Mouse (Mus musculus) intestine, postnatal 0 days (tissue): ENCODE data around the gene Macrod1. TPM values are rescaled to one million over a fixed set of nuclear protein-coding genes. Genes with fewer than 3 reads are reported as not detected.
"Not testable (repeated sequence)": the region's sequence is repeated elsewhere in the genome, so short reads cannot be mapped to it uniquely, and the experiment has no call there.

Experiments used
- ATAC-seq: fragments of 200-750 bp; cut with Nextera tagmentation; 2 replicates; pipeline ENCODE4 v1.8.0; 2017; ENCODE audit warnings: mild to moderate bottlenecking, moderate TSS enrichment, moderate library complexity
- H3K27ac ChIP-seq: fragments of 300-500 bp; sonication (generic); 2 replicates; pipeline ENCODE4 v1.5.1; 2014; ENCODE audit warnings: mild to moderate bottlenecking, low read depth, low read length, moderate library complexity
- H3K27me3 ChIP-seq: fragments of 300-500 bp; sonication (generic); replicated peaks from 2 replicates; pipeline ENCODE4 v1.6.1; 2014; ENCODE audit warnings: low read length, mixed read lengths; ENCODE audit not compliant: control insufficient read depth, insufficient read depth
- H3K36me3 ChIP-seq: fragments of 300-500 bp; sonication (generic); 2 replicates; pipeline ENCODE4 v1.6.1; 2014; ENCODE audit warnings: mild to moderate bottlenecking, moderate library complexity; ENCODE audit not compliant: control insufficient read depth, insufficient read depth
- H3K4me1 ChIP-seq: fragments of 300-500 bp; sonication (generic); replicated peaks from 2 replicates; pipeline ENCODE4 v1.6.1; 2014; ENCODE audit warnings: antibody characterized with exemption, low read length, mixed read lengths; ENCODE audit not compliant: control insufficient read depth, insufficient read depth
- H3K4me2 ChIP-seq: fragments of 300-500 bp; sonication (generic); replicated peaks from 2 replicates; pipeline ENCODE4 v1.6.1; 2014; ENCODE audit warnings: low read depth, mild to moderate bottlenecking, moderate library complexity
- H3K4me3 ChIP-seq: fragments of 300-500 bp; sonication (generic); 2 replicates; pipeline ENCODE4 v1.5.1; 2014; ENCODE audit warnings: low read depth, low read length
- H3K9ac ChIP-seq: fragments of 300-500 bp; sonication (generic); 2 replicates; pipeline ENCODE4 v1.6.1; 2014; ENCODE audit warnings: mild to moderate bottlenecking, low read depth, low read length
- H3K9me3 ChIP-seq: fragments of 300-500 bp; sonication (generic); 2 replicates; pipeline ENCODE4 v1.6.1; 2016; ENCODE audit warnings: mixed run types; ENCODE audit not compliant: control insufficient read depth
- CTCF ChIP-seq: sonication (generic); IDR thresholded peaks from 2 replicates; pipeline ENCODE4 v1.5.1; 2016; ENCODE audit warnings: low read depth, mild to moderate bottlenecking, control low read depth, antibody characterized with exemption, moderate library complexity
- WGBS: fragments of 180-500 bp; shearing (Covaris S2); extraction: QIAGEN DNeasy Blood & Tissue Kit; methylation state at CpG from one replicate; pipeline ENCODE4 v1.1.7; 2014; 5-methylcytosine and 5-hydroxymethylcytosine counted together
- polyA plus RNA-seq: library from polyadenylated mRNA; unstranded; fragments of >200 nt; fragmentation: Nextera tagmentation; extraction: Ambion mirVana; gene quantifications from 2 replicates; pipeline ENCODE4 v1.2.1, GENCODE M21; 2015

Macrod1 gene
- polyA plus RNA-seq, 1 experiment from 2014 or later, result 15.1 TPM

DNA sequence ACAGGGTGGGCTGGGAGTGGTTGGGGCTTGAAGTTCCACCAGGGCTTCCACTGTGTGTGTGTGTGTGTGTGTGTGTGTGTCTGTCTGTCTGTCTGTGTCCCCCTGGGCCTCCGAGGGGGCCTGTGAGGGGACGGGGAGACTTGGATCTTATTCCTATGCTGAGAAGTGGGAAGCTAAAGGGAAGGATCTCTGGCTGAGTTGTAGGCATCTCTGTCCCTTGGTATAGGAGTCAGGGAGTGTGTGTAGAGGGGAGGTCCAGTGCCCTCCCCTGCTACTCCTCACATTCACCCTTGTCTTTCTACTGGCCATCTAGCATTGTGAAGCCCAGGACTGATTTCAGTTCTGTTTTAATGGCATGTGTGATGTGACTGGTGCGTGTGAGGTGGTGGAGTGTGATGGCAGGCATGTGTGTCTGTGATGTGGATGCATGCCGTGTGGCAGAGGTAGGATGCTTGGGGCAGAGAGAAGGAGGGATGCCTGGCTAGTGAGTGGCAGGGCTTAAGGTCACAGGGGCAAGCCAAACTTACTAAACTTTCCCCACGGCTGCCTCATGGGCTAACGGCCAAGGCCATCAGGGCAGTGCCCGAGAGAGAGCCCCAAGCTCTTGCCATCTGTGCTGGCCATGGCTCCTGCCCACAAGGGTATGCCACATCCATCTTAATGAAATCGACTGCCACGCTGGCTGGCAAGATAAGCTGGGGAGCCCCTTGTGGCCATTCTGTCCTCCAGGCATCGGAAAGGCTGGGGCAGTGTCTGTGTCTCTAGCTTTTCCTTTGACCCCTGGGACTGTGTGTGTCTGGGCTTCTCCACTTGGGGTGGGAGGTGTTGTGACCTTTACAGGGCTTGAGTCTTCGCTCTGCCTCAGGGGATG, 12.3 kb downstream of the Macrod1 start:
- ATAC-seq, result no peak
- Histone ChIP-seq H3K27ac (no peak overlapping the region), H3K27me3 (peaks cover 6% of the 10 kb centered on the region; the same call in 1 of the 2 replicates), H3K9me3 (no peaks in the 10 kb centered on the region), H3K4me1 (0 out of 2 replicates have a peak, but pooled peaks cover 4% of the 10 kb centered on the region), H3K36me3 (no peaks in the 10 kb centered on the region), H3K4me3 (no peak overlapping the region), H3K9ac (no peak overlapping the region), H3K4me2 (no peak overlapping the region)
- WGBS, result 72% methylated on average over 11 of the region's 11 CpGs
- TF ChIP-seq CTCF, result peak; percentile 37

DNA sequence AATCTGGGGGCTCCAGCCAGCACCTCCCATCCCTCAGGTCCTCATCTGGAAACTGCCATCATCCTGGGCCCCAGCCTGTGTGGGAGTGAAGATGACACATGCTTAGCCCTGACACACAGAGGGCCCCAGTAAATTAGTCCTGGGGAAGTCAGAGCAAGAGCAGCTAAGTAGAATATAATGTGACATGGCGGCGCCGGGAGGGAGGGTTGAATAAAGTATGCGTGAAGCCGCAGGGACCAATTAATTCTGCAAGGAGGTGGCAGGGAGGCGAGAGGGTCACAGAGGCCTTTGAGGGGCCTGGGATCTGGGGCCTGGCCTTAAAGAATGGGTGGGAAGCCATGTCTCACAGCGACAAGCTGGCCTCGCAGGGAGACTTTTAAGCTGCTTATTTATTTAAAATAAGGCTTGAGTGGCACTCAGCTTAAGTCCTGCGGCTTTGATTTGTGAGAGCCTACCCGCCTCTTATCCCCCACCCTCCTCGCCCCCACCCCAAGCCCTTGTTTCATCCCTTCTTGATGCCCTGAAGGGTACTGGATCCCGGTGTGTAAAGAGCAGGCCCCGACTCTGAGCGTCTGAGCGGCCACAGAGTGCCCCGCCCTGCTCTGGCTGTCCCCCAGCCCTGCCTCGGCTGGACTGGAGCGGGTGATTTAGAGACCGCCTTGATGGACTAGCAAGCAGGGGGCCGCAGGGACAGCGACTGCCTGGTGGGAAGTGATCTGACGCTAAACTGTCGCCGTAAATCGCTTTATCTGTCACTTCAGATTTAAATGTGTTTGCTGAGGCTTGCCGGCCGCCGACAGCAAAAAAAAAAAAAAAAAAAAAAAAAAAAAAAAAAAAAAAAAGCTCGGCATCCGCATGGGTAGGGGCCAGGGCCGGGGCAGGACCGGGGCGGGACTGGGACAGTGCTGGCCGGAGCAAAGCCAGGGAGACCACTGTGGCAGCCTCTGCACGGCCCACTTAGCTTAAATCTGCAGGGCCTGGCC, 13.5 kb downstream of the Macrod1 start:
- Histone ChIP-seq H3K4me1 (0 out of 2 replicates have a peak, but pooled peaks cover 4% of the 10 kb centered on the region), H3K9me3 (no peaks in the 10 kb centered on the region), H3K4me2 (peak overlapping the region; percentile 38; the same call in 1 of the 2 replicates), H3K9ac (no peak overlapping the region), H3K27me3 (peaks cover 6% of the 10 kb centered on the region; the same call in 1 of the 2 replicates), H3K27ac (no peak overlapping the region), H3K36me3 (no peaks in the 10 kb centered on the region), H3K4me3 (no peak overlapping the region)
- no peak for TF ChIP-seq CTCF
- ATAC-seq, result no peak
- WGBS, result 32% methylated on average over 34 of the region's 35 CpGs

DNA sequence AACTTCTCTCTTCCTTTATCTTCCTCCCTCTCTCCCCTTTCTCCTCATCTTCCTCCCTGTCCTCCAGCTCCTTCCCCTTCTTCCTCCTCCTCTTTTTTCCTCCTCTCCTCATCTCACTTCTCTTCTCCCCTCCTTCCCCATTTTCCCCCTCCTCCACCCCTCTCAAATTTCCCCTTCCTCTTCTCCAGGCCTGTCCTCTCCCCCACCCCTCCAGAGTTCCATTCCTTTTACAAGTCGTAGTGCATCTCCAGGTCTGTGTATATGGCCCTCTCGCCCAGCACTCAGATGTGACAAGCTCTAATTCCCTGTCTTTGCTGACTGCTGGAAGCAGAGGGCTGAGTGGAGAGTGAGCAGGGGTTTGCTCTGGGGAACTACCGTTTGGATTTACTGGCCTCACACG, 14.2 kb downstream of the Macrod1 start:
- Histone ChIP-seq H3K4me3 (no peak overlapping the region), H3K9ac (no peak overlapping the region), H3K27ac (no peak overlapping the region), H3K36me3 (no peaks in the 10 kb centered on the region), H3K4me1 (0 out of 2 replicates have a peak, but pooled peaks cover 4% of the 10 kb centered on the region), H3K4me2 (0 out of 2 replicates have a peak overlapping the region, but pooled peaks have one; percentile 38), H3K9me3 (no peaks in the 10 kb centered on the region), H3K27me3 (peaks cover 6% of the 10 kb centered on the region; the same call in 1 of the 2 replicates)
- 47% methylated on average over 4 of the region's 4 CpGs for WGBS
- no peak for ATAC-seq
- no peak for TF ChIP-seq CTCF

DNA sequence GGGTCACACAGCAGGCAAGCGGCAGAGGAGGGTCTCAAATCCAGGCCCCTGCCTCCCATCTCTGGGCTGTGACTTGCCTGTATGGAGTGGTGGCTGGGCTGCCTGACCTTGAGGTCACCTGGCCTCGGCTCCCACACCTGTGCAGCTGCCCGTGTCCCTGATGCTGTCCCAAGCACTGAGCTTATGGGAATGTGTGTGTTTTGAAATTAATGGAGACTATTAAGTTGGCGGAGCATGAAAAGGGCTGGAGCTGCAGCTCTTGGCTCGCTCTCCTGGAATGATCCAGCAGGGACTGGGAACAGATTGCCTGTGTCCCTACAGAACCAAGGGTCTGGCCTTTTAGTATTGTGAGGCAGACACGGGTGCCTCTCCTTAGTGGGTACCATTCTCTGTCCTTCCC, 15.6 kb downstream of the Macrod1 start:
- Histone ChIP-seq H3K9me3 (no peaks in the 10 kb centered on the region), H3K27ac (no peak overlapping the region), H3K36me3 (no peaks in the 10 kb centered on the region), H3K4me1 (no peaks in the 10 kb centered on the region), H3K4me2 (no peak overlapping the region), H3K9ac (no peak overlapping the region), H3K27me3 (peaks cover 6% of the 10 kb centered on the region; the same call in 1 of the 2 replicates), H3K4me3 (no peak overlapping the region)
- no peak for ATAC-seq
- no peak for TF ChIP-seq CTCF
- 78% methylated on average over 6 of the region's 6 CpGs for WGBS

DNA sequence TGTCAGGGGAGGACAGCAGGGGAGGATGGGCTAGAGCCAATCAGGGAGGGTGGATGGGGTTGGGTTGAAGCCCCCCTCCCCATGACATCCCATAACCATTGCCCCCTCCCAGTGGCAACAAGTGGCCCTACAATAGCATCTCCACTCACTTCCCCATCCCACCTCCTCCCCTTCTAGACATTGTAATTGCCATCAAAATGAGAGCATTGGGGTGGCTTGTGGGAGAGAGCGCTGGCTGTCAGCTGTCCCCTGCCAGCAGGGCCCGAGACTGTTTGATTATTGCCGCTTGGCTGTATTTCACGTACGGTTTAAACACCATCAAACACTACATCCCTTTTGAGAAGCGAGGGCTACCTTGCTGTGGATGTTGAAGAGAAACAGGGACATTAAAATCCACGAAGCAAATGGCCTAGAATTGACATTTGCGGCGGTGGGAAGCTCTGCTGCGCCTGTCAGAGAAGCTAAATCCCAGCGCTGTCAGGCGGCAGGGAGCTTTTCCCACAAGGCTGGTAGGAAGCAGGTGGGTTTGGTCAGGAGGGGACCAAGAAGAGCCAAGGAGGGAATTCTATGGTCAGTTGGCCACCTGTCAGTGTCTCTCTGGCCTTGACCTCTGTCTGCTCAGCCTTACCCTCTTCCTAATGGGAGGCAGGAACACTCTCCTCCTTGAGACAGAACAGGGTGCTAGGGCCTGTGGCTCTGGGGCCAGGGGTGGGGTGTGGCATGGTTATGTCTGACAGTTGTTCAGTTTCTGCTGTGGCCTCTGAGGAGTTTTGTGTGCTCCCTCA, 17.6 kb downstream of the Macrod1 start:
- H3K4me3 ChIP-seq, result no peak overlapping the region
- no peaks in the 10 kb centered on the region for H3K9me3 ChIP-seq
- H3K27me3 ChIP-seq, result no peaks in the 10 kb centered on the region; the same call in 1 of the 2 replicates
- H3K4me1 ChIP-seq, result no peaks in the 10 kb centered on the region
- 77% methylated on average over 12 of the region's 12 CpGs for WGBS
- no peak overlapping the region for H3K27ac ChIP-seq
- TF ChIP-seq CTCF, result no peak
- no peak overlapping the region for H3K4me2 ChIP-seq
- H3K36me3 ChIP-seq, result no peaks in the 10 kb centered on the region
- no peak overlapping the region for H3K9ac ChIP-seq
- no peak for ATAC-seq

DNA sequence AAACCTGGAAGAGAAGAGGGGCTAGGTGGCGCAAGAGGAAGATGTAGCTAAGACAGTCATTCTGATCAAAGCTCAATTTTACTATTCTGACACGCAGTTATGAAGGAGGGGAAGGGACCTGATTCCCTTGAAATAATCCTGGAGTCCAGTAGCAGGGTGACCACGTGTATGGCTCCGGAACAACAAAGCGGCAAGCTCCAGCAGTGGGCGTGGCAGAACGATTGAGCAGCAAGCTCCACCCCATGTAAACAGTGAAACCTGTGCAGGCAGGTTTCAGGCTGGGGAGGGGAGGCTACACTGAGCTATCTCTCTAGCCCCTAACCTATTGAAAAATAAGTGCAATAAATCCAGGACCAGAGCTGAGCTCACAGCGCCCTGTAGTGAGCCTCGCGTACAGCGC, 18.7 kb downstream of the Macrod1 start:
- not testable (repeated sequence) for H3K27ac ChIP-seq, H3K36me3 ChIP-seq, ATAC-seq, H3K4me1 ChIP-seq, H3K9me3 ChIP-seq, H3K4me2 ChIP-seq, H3K9ac ChIP-seq, H3K4me3 ChIP-seq, H3K27me3 ChIP-seq
- 66% methylated on average over 11 of the region's 11 CpGs for WGBS
